Mouse (Mus musculus) gastrocnemius, adult 18-20 months (tissue): ENCODE measurements around the gene Sf3a2. TPM values are rescaled to one million over a fixed set of nuclear protein-coding genes. Genes with fewer than 3 reads are reported as not detected.

Experiments
- DNase-seq: peaks from one replicate; pipeline ENCODE4 v3.0.0; 2021; ENCODE audit warnings: low spot score
- total RNA-seq, 2 experiments: library from RNA; stranded (reverse); gene quantifications; 2 replicates each; pipeline ENCODE4 v1.2.3; 2021

Gene Sf3a2
- total RNA-seq, 2 experiments from 2014 or later = 27.3 to 27.6 TPM

- DNase-seq = no peak
Measured at GRCm38 (mm10) chr10:80774981-80775380, 23.0 kb upstream of the Sf3a2 start.

- DNase-seq = no peak
Measured at GRCm38 (mm10) chr10:80775731-80776130, 22.3 kb upstream of the Sf3a2 start.

GRCm38 (mm10) chr10:80776358-80776869, 21.6 kb upstream of the Sf3a2 start:
- no peak for DNase-seq

GRCm38 (mm10) chr10:80777123-80777522, 20.9 kb upstream of the Sf3a2 start:
- no peak for DNase-seq

- no peak for DNase-seq
Measured at GRCm38 (mm10) chr10:80779565-80779964, 18.4 kb upstream of the Sf3a2 start.

GRCm38 (mm10) chr10:80784302-80784701, 13.7 kb upstream of the Sf3a2 start:
- no peak for DNase-seq

GRCm38 (mm10) chr10:80784871-80785270, 13.1 kb upstream of the Sf3a2 start:
- no peak for DNase-seq

GRCm38 (mm10) chr10:80785963-80786362, 12.0 kb upstream of the Sf3a2 start:
- no peak for DNase-seq

- DNase-seq = no peak
Measured at GRCm38 (mm10) chr10:80787517-80787916, 10.5 kb upstream of the Sf3a2 start.

GRCm38 (mm10) chr10:80790761-80791404, 7.1 kb upstream of the Sf3a2 start:
- DNase-seq = no peak

GRCm38 (mm10) chr10:80791476-80792174, 6.4 kb upstream of the Sf3a2 start:
- no peak for DNase-seq

- DNase-seq = no peak
Measured at GRCm38 (mm10) chr10:80792175-80793032, 5.6 kb upstream of the Sf3a2 start.

GRCm38 (mm10) chr10:80793033-80793784, 4.8 kb upstream of the Sf3a2 start:
- DNase-seq = no peak

- DNase-seq = no peak
Measured at GRCm38 (mm10) chr10:80793803-80794202, 4.2 kb upstream of the Sf3a2 start.

- no peak for DNase-seq
Measured at GRCm38 (mm10) chr10:80794750-80795149, 3.2 kb upstream of the Sf3a2 start.

GRCm38 (mm10) chr10:80796307-80796848, 1.6 kb upstream of the Sf3a2 start:
- no peak for DNase-seq

- DNase-seq = no peak
Measured at GRCm38 (mm10) chr10:80797186-80798149, 530 bp upstream of the Sf3a2 start.

GRCm38 (mm10) chr10:80799070-80799566, 1.1 kb downstream of the Sf3a2 start:
- DNase-seq = no peak

GRCm38 (mm10) chr10:80802204-80802912, 4.4 kb downstream of the Sf3a2 start:
- no peak for DNase-seq
